Mouse (Mus musculus) hindbrain, postnatal 0 days (tissue): ENCODE data around the gene Yeats4. TPM values are rescaled to one million over a fixed set of nuclear protein-coding genes. Genes with fewer than 3 reads are reported as not detected.
"Not testable (repeated sequence)": the region's sequence is repeated elsewhere in the genome, so short reads cannot be mapped to it uniquely, and the experiment has no call there.

ENCODE experiments used
- ATAC-seq: fragments of 200-750 bp; cut with Nextera tagmentation; 2 replicates; pipeline ENCODE4 v1.8.0; 2017; ENCODE audit warnings: mild to moderate bottlenecking, moderate TSS enrichment, moderate library complexity
- DNase-seq: peaks from one replicate; pipeline ENCODE4 v3.0.0-alpha.2; 2015; ENCODE audit warnings: low spot score
- H3K27ac ChIP-seq: fragments of 300-500 bp; sonication (generic); 2 replicates; pipeline ENCODE4 v1.5.1; 2014; ENCODE audit warnings: mild to moderate bottlenecking
- H3K27me3 ChIP-seq: fragments of 300-500 bp; sonication (generic); 2 replicates; pipeline ENCODE4 v1.6.1; 2014; ENCODE audit warnings: low read length, mixed read lengths; ENCODE audit not compliant: insufficient read depth
- H3K36me3 ChIP-seq: fragments of 300-500 bp; sonication (generic); 2 replicates; pipeline ENCODE4 v1.6.1; 2014; ENCODE audit warnings: low read length, mixed read lengths; ENCODE audit not compliant: insufficient read depth
- H3K4me1 ChIP-seq: fragments of 300-500 bp; sonication (generic); 2 replicates; pipeline ENCODE4 v1.6.1; 2014; ENCODE audit warnings: antibody characterized with exemption, low read length, mixed read lengths; ENCODE audit not compliant: insufficient read depth
- H3K4me2 ChIP-seq: fragments of 300-500 bp; sonication (generic); 2 replicates; pipeline ENCODE4 v1.6.1; 2014; ENCODE audit warnings: low read depth, mild to moderate bottlenecking, low read length, moderate library complexity, mixed read lengths
- H3K4me3 ChIP-seq: fragments of 300-500 bp; sonication (generic); 2 replicates; pipeline ENCODE4 v1.5.1; 2014; ENCODE audit warnings: low read length
- H3K9ac ChIP-seq: fragments of 300-500 bp; sonication (generic); replicated peaks from 2 replicates; pipeline ENCODE4 v1.6.1; 2014; ENCODE audit warnings: mild to moderate bottlenecking, low read length, moderate library complexity, mixed read lengths
- H3K9me3 ChIP-seq: fragments of 300-500 bp; sonication (generic); 2 replicates; pipeline ENCODE4 v1.6.1; 2016; ENCODE audit warnings: low read length, mixed read lengths
- CTCF ChIP-seq: IDR thresholded peaks from 2 replicates; pipeline ENCODE4 v1.5.1; 2016; ENCODE audit warnings: antibody characterized with exemption, control low read depth, low read depth
- WGBS: fragments of 180-500 bp; shearing (Covaris S2); extraction: QIAGEN DNeasy Blood & Tissue Kit; methylation state at CpG from one replicate; pipeline ENCODE4 v1.1.7; 2014; 5-methylcytosine and 5-hydroxymethylcytosine counted together
- polyA plus RNA-seq: library from polyadenylated mRNA; unstranded; fragments of >200 nt; fragmentation: Nextera tagmentation; extraction: Ambion mirVana; gene quantifications from 2 replicates; pipeline ENCODE4 v1.2.1, GENCODE M21; 2015
- total RNA-seq: library from RNA; depleted of rRNA; stranded (reverse); fragments of >200 nt; gene quantifications from 2 replicates; pipeline ENCODE4 v1.2.3, GENCODE M21; 2014

Gene Yeats4
- total and polyA plus RNA-seq, 2 experiments from 2014 or later = 41.4 to 85.4 TPM

- ATAC-seq (no peak), DNase-seq (no peak)
- no peaks in the 10 kb centered on the region for H3K27me3 ChIP-seq
- TF ChIP-seq CTCF = no peak
- no peak overlapping the region for H3K4me3 ChIP-seq
- no peak overlapping the region for H3K4me2 ChIP-seq
- no peak overlapping the region for H3K9ac ChIP-seq
- H3K27ac ChIP-seq = no peak overlapping the region
- no peaks in the 10 kb centered on the region for H3K4me1 ChIP-seq
- H3K9me3 ChIP-seq = no peaks in the 10 kb centered on the region
- peaks cover 46% of the 10 kb centered on the region for H3K36me3 ChIP-seq
- 95% methylated on average over 9 of the region's 9 CpGs for WGBS
Measured at GRCm38 (mm10) chr10:117216132-117216495, 8.2 kb downstream of the Yeats4 start.

GRCm38 (mm10) chr10:117215409-117216131 lies 8.7 kb downstream of the Yeats4 start:
- no peak for DNase-seq
- no peaks in the 10 kb centered on the region for H3K27me3 ChIP-seq
- H3K27ac ChIP-seq = no peak overlapping the region
- peaks cover 44% of the 10 kb centered on the region for H3K36me3 ChIP-seq
- TF ChIP-seq CTCF = no peak
- no peaks in the 10 kb centered on the region for H3K9me3 ChIP-seq
- H3K4me2 ChIP-seq = no peak overlapping the region
- no peak for ATAC-seq
- no peaks in the 10 kb centered on the region for H3K4me1 ChIP-seq
- no peak overlapping the region for H3K9ac ChIP-seq
- WGBS = 94% methylated on average over 25 of the region's 25 CpGs
- no peak overlapping the region for H3K4me3 ChIP-seq

GRCm38 (mm10) chr10:117211023-117211422 lies 13.3 kb downstream of the Yeats4 start:
- Histone ChIP-seq H3K4me3 (no peak overlapping the region), H3K36me3 (peaks cover 17% of the 10 kb centered on the region), H3K9ac (no peak overlapping the region), H3K9me3 (no peaks in the 10 kb centered on the region), H3K27me3 (no peaks in the 10 kb centered on the region), H3K4me2 (no peak overlapping the region), H3K4me1 (no peaks in the 10 kb centered on the region), H3K27ac (no peak overlapping the region)
- ATAC-seq (no peak), DNase-seq (no peak)
- no peak for TF ChIP-seq CTCF
- WGBS = 93% methylated on average over 6 of the region's 6 CpGs

- DNase-seq (peak; percentile 91), ATAC-seq (peak; percentile 89)
- WGBS = 12% methylated on average over 11 of the region's 11 CpGs
- H3K4me1 ChIP-seq = no peaks in the 10 kb centered on the region
- peak; percentile 86 for TF ChIP-seq CTCF
- no peaks in the 10 kb centered on the region for H3K27me3 ChIP-seq
- no peaks in the 10 kb centered on the region for H3K9me3 ChIP-seq
- H3K27ac ChIP-seq = no peak overlapping the region
- peaks cover 1% of the 10 kb centered on the region for H3K36me3 ChIP-seq
- 0 out of 2 replicates have a peak overlapping the region, but pooled peaks have one; percentile 30 for H3K9ac ChIP-seq
- peak overlapping the region; percentile 30 for H3K4me3 ChIP-seq
- H3K4me2 ChIP-seq = peak overlapping the region; percentile 54
Measured at GRCm38 (mm10) chr10:117209469-117209938, 14.8 kb downstream of the Yeats4 start.

GRCm38 (mm10) chr10:117208787-117209186 lies 15.5 kb downstream of the Yeats4 start:
- H3K27me3 ChIP-seq, H3K9me3 ChIP-seq, H3K36me3 ChIP-seq, ATAC-seq, H3K9ac ChIP-seq, H3K4me2 ChIP-seq, H3K27ac ChIP-seq, DNase-seq, H3K4me3 ChIP-seq, H3K4me1 ChIP-seq: not testable (repeated sequence)
- WGBS = 91% methylated on average over 6 of the region's 6 CpGs

GRCm38 (mm10) chr10:117208221-117208620 lies 16.1 kb downstream of the Yeats4 start:
- ATAC-seq = no peak
- Histone ChIP-seq H3K4me1 (no peaks in the 10 kb centered on the region), H3K9ac (no peak overlapping the region), H3K9me3 (no peaks in the 10 kb centered on the region), H3K27me3 (no peaks in the 10 kb centered on the region), H3K27ac (no peak overlapping the region), H3K4me2 (no peak overlapping the region), H3K36me3 (no peaks in the 10 kb centered on the region), H3K4me3 (no peak overlapping the region)
- 85% methylated on average over 15 of the region's 15 CpGs for WGBS
- no peak for TF ChIP-seq CTCF
- no peak for DNase-seq

- ATAC-seq (no peak), DNase-seq (no peak)
- Histone ChIP-seq H3K4me3 (no peak overlapping the region), H3K27me3 (no peaks in the 10 kb centered on the region), H3K4me1 (no peaks in the 10 kb centered on the region), H3K27ac (no peak overlapping the region), H3K36me3 (no peaks in the 10 kb centered on the region), H3K9ac (no peak overlapping the region), H3K9me3 (no peaks in the 10 kb centered on the region), H3K4me2 (no peak overlapping the region)
- whole genome bisulfite sequencing = 89% methylated on average over 3 of the region's 3 CpGs
- TF ChIP-seq CTCF = no peak
Measured at GRCm38 (mm10) chr10:117206070-117206469, 18.2 kb downstream of the Yeats4 start.
